Mouse (Mus musculus): ENCODE data around the gene 4930507D05Rik.

- TF ChIP-seq POLR2A (IDR thresholded peaks at IDR 0.05; ENCODE audit: low read depth, low read length), result no peak
- no peak for TF ChIP-seq CTCF (conservative IDR thresholded peaks at IDR 0.05 in 1 of 2, IDR thresholded peaks at IDR 0.05 in 1 of 2; ENCODE audit: low read depth in 2 of 2, low read length in 2 of 2)
- no peak for TF ChIP-seq MAZ (IDR thresholded peaks at IDR 0.05; ENCODE audit: low read depth, low read length)
- no peak for TF ChIP-seq ZNF384 (IDR thresholded peaks at IDR 0.05; ENCODE audit: low read depth, low read length)
- TF ChIP-seq RCOR1 (conservative IDR thresholded peaks at IDR 0.05; ENCODE audit: low read depth, low read length), result no peak
- TF ChIP-seq SIN3A (IDR thresholded peaks at IDR 0.05; ENCODE audit: low read length), result no peak
- TF ChIP-seq CHD2 (IDR thresholded peaks at IDR 0.05; ENCODE audit: low read length), result no peak
- no peak for TF ChIP-seq EP300 (IDR thresholded peaks at IDR 0.05; ENCODE audit: low read length)
- no peak for TF ChIP-seq KAT2A (IDR thresholded peaks at IDR 0.05; ENCODE audit: insufficient replicate concordance, low read length)
- no peak for TF ChIP-seq ELF1 (IDR thresholded peaks at IDR 0.05; ENCODE audit: low read depth, low read length)
- no peak for TF ChIP-seq GABPA (IDR thresholded peaks at IDR 0.05; ENCODE audit: insufficient replicate concordance, low read depth, low read length)
- TF ChIP-seq NRF1 (IDR thresholded peaks at IDR 0.05; ENCODE audit: low read depth, low read length), result no peak
- TF ChIP-seq MAX (IDR thresholded peaks at IDR 0.05; ENCODE audit: low read length), result no peak
These were observed 24.0 kb upstream of the 4930507D05Rik start for GRCm38 (mm10) chr10:62425081-62425871.

All from CH12.LX (cell line).